Mouse (Mus musculus) erythroblast, adult 5-6 weeks (primary cell): ENCODE results near the gene Kcnab2. TPM values are rescaled to one million over a fixed set of nuclear protein-coding genes. Genes with fewer than 3 reads are reported as not detected.

ENCODE experiments used
- ATAC-seq: replicated peaks from 2 replicates; pipeline ENCODE4 v1.8.0; 2016; ENCODE audit warnings: moderate number of reproducible peaks, mild to moderate bottlenecking, moderate TSS enrichment, inconsistent platforms; ENCODE audit not compliant: poor library complexity, low FRiP score, severe bottlenecking
- total RNA-seq, 2 experiments: library from RNA; stranded (forward) in 1 of 2; stranded (reverse) in 1 of 2; fragments of 150-400 nt in 1 of 2; fragments of 200-764, 138-1000 nt in 1 of 2; gene quantifications; 2 replicates each; pipeline versions ENCODE4 v1.2.3 to v1.2.4; 2015 to 2017; ENCODE audit warnings: low replicate concordance in 2 of 2

Gene Kcnab2
- total RNA-seq (2015; ENCODE audit: low replicate concordance) (9.2 and 13.6 TPM in 2 replicates), total RNA-seq (2017; ENCODE audit: low replicate concordance) (7.4 and 12.1 TPM in 2 replicates)

DNA sequence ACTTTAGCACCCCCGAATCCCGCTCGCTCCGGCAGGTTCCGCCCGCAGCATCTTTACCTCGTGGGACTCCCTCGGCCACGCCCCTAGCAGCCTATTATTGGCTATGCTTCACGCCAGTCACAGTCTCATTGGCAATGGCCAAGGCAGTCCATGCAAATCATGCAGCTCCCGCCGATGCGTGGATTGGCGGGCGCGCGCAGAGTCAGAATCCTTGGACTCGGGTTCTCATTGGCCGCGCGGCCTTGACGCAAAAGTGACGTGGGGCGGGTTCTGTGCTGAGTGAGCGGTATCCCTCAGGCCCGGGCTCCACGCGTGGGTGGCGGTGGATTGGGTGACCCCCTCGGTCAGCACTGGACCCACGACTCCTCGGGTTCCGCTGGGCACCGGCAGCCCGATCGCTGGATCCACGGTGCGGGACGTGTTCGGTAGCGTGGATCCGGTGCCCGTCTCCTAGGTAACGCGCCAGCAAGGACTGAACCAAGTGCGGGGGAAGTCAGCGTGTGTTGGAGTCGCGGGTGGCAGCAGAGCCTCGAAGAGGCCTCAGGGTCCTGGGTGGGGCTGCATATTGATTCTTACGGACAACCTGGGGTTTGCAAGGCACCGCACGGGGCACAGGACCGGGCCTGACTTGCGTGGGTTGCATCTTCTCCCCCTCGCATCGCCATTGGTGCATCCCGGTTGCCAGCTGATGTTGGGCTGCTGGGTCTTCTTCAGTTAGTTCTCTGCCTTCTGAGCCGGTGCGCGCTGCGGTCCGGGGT lies at the start of gene Kcnab2:
Gene Kcnab2 (minus strand): TSS at position 406 of the 758 bp plus-strand sequence.
- ATAC-seq: peak; percentile 76

DNA sequence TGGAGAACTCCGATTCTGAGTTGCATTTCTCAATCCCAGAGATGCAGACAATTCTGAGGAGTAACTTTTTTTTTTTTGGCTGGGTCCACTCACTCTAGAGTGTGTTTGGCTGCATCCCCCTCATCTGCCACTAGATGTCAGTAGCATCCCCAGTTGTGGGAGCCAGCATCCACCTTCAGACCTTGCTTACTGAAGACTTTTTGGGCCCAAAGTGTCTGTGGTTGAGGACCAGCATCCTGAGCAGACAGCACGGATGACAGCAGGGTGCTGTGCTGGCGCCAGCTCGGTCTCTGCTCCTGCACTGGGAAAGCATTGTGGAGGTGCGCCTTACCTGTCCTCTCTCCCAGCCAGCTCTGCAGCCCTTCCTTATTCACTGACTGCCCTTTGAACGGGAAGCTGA lies 42.4 kb upstream of the Kcnab2 start:
- ATAC-seq: no peak

DNA sequence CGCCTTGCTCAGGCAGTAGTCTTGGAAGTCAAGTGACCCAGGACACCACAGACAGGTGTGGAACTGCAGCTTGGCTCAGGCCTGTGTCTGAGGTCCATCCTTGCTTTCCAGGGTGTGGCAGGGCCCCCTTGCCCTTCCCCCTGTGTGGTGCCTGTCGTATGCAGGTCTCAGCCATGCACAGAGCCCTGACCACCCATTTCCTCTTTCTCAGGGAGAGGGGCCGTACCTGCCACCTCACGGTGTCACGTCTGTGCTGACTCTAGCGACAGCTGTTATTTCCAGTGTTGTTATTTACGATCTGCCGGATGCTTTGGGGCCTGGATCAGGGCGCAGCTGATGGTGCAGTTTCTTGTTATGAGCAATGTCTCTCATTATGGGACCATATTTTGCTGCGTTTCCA lies 41.4 kb upstream of the Kcnab2 start:
- ATAC-seq: no peak

DNA sequence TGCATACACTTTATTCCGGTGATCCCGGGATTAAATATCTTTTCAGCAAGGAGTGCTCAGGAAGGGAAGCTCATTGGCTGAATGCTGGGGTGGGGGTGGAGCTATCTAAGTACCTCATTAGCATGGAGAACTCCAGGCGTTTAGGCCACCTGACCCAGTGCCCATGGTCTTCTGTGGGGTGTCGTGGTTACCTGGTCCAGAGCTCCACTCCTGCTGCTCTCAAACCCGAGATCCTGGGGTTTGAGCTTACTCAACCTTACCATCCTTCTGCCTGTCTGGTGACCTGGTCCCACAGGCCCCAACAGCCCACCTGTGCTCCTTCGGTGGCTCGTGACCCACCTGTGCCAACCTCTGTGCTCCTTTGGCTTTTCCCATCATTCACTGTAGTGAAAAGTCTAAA lies 37.2 kb upstream of the Kcnab2 start:
- no peak for ATAC-seq

DNA sequence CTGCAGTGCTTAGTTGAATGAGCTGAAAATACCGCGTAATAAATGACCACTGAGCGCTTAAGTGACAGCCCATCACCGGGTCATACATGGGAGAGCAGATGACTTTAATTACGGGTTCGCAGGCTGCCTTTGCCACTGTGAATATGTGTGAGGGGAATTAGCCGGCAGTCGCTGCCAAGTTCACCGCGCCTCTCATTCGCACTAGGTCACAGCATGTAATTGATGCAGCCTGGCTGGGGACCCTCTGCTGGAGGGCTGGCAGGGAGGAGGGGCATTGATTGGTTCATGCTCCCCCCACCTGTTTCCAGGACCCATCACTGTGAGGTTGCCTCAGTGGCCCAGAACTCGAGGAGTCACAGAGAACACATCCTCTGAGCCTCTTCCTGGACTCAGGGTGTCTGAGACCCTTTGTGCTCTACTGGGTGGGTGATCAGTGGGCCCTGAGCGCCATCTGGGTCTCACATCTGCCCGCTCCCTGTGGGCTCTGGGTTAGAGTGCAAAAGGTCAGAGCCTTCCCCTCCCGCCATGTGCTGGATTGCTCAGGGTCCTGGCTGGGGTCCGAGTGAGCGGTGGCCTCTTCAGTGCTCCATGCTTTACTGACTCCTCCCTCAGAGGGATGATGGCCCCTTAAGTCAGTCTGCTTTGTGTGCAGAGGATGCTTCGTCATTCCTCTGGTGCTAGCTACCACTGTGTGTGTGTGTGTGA lies 34.7 kb upstream of the Kcnab2 start:
- no peak for ATAC-seq

DNA sequence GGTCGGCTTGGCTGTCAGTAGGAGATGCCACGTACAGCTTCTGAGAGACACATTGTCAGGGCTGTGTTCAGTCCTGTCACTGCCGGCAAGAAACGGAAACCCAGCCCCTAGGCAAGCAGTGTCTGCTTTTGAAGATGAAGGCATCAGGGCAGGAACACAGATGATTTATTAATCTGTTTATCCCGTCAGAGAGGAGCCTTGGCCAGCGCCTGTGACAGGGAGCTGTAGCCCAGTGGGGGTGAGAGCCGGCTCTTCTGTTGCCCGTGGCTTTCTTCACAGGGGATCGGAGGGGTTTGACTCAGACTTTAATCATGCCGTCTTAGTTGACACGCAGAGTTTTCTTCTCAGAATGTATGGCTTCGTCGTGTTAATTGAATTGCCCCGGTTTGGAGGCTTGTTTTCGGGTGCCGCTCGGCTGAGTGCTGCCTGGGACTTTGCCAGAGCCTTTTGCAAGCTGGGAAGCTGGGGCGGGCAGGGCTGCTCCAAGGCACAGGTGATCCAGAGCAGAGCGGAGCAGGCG lies 16.7 kb upstream of the Kcnab2 start:
- ATAC-seq: no peak

DNA sequence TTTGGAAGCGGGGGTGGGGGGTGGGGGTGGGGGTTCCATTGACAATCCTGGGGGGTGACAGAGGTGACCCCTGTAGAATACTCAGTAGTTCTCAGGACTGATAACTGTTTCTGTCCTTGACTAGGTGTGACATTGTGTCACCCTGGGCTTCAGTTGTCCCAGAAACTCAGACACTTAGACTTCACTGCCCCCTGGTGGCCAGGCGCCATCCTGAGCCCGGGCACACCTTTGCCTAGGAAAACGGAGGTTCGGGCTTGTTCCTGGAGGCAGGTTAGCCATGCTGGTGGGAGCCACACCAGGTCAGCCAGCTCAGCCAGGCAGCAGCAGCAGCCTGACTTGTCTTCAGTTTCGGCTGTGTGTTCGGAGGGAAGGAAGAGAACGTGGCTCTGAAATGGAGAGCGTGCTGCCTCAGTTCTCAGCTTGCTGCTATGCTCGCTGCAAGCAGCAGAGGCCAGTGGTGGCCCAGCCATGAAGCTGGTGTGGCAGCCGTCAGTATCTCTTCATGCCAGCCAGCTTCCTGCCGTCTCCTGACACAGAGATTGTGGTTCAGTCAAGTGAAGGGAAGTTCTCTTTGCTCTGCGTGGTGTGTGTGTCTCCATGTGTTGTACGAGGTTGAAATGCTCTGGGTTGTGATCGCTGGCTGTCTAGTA lies 13.7 kb upstream of the Kcnab2 start:
- 0 out of 2 replicates have a peak, but pooled peaks have one; percentile 39 for ATAC-seq

- no peak for ATAC-seq
Measured at GRCm38 (mm10) chr4:152490311-152490710, 12.6 kb upstream of the Kcnab2 start.

DNA sequence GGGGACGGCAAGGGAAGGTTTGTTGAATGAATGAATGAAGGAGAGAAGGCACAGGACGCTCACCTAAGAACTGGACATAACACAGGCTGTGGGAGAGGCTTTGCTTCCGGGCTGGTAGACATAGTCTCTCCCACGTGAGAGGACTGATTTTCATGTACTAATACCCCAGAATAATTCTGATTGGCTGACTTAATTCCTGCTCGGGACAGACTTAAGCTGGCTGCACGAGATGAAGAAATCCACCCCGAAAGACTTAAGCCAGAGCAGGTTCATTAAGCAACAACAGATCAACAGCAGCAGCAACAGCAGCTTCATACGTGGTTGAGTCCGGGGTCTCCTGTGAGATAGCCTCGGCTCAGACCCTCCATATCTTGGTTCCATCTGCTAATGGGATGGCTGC lies 10.4 kb upstream of the Kcnab2 start:
- ATAC-seq: no peak

- ATAC-seq: no peak
Measured at GRCm38 (mm10) chr4:152480426-152480825, 2.8 kb upstream of the Kcnab2 start.

DNA sequence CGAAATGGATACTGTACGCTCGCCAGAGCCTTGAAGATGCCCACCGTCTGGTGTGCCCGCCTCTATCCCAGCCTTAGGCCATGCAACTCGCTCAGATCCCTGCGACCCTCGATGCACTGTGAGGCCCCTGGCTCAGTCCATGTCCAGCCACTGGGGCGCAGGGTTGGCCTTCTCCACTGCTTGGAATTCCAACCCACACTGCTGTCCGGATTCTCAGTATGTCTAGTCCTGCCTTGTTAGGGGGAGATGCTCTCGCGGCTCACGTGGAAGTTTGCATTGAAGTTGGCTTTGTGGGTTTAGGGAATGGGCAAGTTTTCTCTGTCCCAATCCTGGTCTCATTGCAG lies 525 bp upstream of the Kcnab2 start:
- ATAC-seq: no peak

DNA sequence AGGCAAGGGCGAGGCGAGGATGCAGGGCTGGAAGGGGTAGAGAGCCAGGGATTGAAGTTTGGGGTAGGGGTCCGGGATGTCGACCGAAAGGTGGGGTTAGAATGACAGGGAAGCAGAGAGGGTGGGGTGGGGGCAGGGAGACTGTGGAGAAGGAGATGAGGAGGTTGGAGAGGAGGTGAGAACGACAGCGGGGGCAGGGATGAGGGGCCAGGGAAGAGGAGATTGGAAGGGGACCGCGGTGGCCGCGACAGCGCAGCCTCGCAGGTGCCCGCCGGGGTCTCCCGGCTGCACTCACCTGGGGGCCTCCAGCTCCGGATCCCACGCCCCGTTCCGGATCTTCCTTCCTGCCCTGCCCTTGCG lies 585 bp downstream of the Kcnab2 start:
- ATAC-seq: no peak

GRCm38 (mm10) chr4:152476427-152477023 lies 1.1 kb downstream of the Kcnab2 start, which contains the start of gene Nphp4:
TSS of gene Nphp4 (plus strand) at chr4:152476706.
- no peak for ATAC-seq

GRCm38 (mm10) chr4:152475941-152476340 lies 1.7 kb downstream of the Kcnab2 start:
- ATAC-seq: no peak

DNA sequence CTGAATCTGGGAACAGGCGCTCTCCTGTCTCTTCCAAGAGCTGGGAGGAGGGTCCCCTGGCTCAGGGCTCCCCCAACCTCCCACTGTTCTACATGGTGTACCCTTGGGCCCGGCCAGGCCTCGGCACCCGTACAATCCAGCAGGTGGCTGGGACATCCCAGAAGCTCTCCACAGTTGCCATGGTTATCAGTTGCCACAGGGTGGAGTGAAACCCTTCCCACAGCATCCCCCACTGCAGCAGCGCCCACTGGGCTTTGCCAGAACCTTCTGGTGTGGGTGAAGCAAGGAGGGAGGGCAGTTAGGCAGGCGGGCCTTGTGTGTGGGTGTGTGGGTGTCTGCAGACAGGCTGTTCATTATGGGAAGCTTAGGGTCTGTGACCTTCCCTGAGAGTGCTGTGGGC lies 9.7 kb downstream of the Kcnab2 start:
- no peak for ATAC-seq

DNA sequence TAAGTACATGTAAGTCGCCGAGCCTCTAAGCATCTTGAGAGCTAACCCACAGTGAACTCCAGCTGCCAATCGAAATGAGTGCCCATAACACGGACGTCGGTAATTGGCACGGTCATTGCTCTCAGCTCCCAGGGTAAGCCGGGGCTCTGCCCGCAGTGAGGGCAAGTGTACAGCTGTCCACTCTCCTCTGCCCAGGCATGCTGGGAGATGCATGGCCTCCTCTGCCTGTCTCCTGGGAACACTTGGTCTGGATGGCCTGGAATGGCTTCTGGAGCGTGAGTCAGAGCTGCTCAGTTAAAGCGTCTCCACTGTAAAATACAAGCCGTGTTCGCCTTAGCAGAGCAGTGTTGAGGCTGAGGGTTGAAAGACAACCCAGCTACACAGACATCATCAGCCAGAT lies 11.1 kb downstream of the Kcnab2 start:
- ATAC-seq: no peak

- ATAC-seq: no peak
Measured at GRCm38 (mm10) chr4:152465116-152465515, 12.6 kb downstream of the Kcnab2 start.

DNA sequence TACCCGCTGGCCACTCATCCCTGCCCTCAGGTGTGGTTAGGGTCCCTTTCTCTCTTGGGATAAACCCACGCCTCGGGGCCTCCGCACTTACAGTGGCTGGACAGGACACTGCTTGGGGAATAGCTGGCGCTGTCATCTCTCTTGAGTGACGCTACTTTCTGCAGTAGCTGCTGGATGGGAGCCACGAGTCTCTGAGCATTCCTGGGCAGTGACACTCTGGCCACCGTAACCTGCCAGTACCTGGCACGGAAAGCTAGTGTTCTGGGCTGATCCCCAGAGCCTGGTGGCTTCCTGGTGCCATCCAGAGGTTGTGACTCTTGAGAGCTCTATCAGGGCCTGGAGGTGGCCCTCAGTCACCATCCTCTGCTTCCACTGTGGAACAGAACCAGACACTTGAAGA lies 14.5 kb downstream of the Kcnab2 start:
- no peak for ATAC-seq

DNA sequence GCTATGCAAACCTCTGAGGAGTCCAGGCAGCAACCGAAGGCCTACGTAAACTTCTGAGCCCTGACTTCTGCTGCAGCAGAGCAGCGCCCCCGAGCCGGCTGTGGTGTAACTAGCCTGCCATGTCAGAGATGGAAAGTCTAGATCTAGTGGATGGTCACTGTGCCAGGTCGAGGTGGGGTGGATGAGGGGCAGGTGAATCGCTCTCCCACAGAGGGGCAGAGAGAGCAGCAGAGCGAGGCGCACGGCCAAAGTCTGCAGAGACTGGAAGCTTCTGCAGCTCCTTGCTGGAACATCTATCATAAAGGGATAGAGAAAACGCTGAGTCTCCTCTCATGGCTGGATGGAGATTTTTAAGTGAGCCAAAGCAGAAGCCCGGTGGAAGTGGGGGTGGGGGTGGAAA lies 15.2 kb downstream of the Kcnab2 start:
- ATAC-seq: no peak

DNA sequence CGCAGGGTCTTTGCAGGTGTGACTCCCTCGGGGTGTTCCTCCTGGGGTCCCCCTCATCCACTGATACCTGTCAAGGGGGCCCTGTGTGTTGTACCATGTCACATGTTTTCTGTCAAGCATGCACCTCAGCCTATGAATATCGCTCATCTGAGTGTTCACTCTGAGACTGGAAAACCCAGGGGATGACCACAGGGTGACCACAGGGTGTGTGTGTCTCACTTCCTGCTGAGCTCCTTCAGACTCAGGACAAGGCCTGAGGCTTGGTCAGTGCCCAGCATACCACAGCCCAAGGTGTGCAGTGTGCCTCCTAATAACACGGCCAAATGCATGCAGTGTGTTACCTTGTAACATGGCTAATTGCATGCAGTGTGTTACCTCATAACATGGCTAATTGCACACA lies 20.0 kb downstream of the Kcnab2 start:
- ATAC-seq: no peak
